ENCODE assay signal across 14 mouse cellular contexts in genomic region chr4:34241060-34241571, GRCm38 (mm10).
DNase-seq lines count a peak whose midpoint lies in the region; ATAC-seq lines count a peak whose summit lies in the region.
"Had no signal": no experiment of that assay in that cellular context is flagged by ENCODE, and none has a peak within 500 bp of the region (broad histone marks: within the 10 kb centered on the region; RNA-seq: fewer than 3 reads in every experiment).

No protein-coding gene starts in this region.

- no peaks in the 10 kb centered on the region for H3K27me3 ChIP-seq in embryonic facial prominence, embryonic 11.5 days (ENCODE audit: control insufficient read depth, insufficient read depth, low read length)
- H3K27me3 ChIP-seq in forebrain, embryonic 15.5 days, result no peaks in the 10 kb centered on the region
- H3K27me3 ChIP-seq in limb, embryonic 12.5 days, result no peaks in the 10 kb centered on the region; the same call in 1 of the 2 replicates
- H3K27me3 ChIP-seq: limb, embryonic 15.5 days had no signal

- WGBS in embryonic facial prominence, embryonic 11.5 days, result 23% methylated on average over 7 of the region's 7 CpGs
- 13% methylated on average over 7 of the region's 7 CpGs for WGBS in forebrain, embryonic 15.5 days
- WGBS in limb, embryonic 12.5 days, result 21% methylated on average over 7 of the region's 7 CpGs

- H3K4me2 ChIP-seq in embryonic facial prominence, embryonic 11.5 days (ENCODE audit: low read depth, low read length), result no peak overlapping the region
- H3K4me2 ChIP-seq in forebrain, embryonic 15.5 days (replicated peaks), result peak overlapping the region; percentile 12; the same call in 1 of the 2 replicates
- peak overlapping the region; percentile 5; the same call in 1 of the 2 replicates for H3K4me2 ChIP-seq in limb, embryonic 12.5 days
- H3K4me2 ChIP-seq: limb, embryonic 15.5 days had no signal

- no peak overlapping the region for H3K4me3 ChIP-seq in embryonic facial prominence, embryonic 11.5 days (ENCODE audit: low read depth, low read length)
- H3K4me3 ChIP-seq in forebrain, embryonic 15.5 days, result no peak overlapping the region
- H3K4me3 ChIP-seq in limb, embryonic 12.5 days (replicated peaks), result no peak overlapping the region
- H3K4me3 ChIP-seq: erythroblast, embryonic 14.5 days; heart, adult 2 months; limb, embryonic 15.5 days had no signal

- no peaks in the 10 kb centered on the region for H3K36me3 ChIP-seq in embryonic facial prominence, embryonic 11.5 days (replicated peaks; ENCODE audit: control insufficient read depth, insufficient read depth, low read depth, low read length)
- H3K36me3 ChIP-seq in forebrain, embryonic 15.5 days, result no peaks in the 10 kb centered on the region
- no peaks in the 10 kb centered on the region for H3K36me3 ChIP-seq in limb, embryonic 12.5 days
- H3K36me3 ChIP-seq: limb, embryonic 15.5 days had no signal

- no peaks in the 10 kb centered on the region for H3K9me3 ChIP-seq in embryonic facial prominence, embryonic 11.5 days (replicated peaks; ENCODE audit: control insufficient read depth, low read length)
- H3K9me3 ChIP-seq in forebrain, embryonic 15.5 days, result 0 out of 2 replicates have a peak, but pooled peaks cover 3% of the 10 kb centered on the region
- no peaks in the 10 kb centered on the region for H3K9me3 ChIP-seq in limb, embryonic 12.5 days
- H3K9me3 ChIP-seq: limb, embryonic 15.5 days had no signal

- H3K9ac ChIP-seq in embryonic facial prominence, embryonic 11.5 days (replicated peaks; ENCODE audit: low read length), result no peak overlapping the region
- no peak overlapping the region for H3K9ac ChIP-seq in forebrain, embryonic 15.5 days (replicated peaks)
- no peak overlapping the region for H3K9ac ChIP-seq in limb, embryonic 12.5 days (replicated peaks)
- H3K9ac ChIP-seq: limb, embryonic 15.5 days had no signal

- peak; percentile 25 for DNase-seq in layer of hippocampus, adult 11-12 months (ENCODE audit: low spot score)
- DNase-seq in layer of hippocampus, postnatal 25 days (ENCODE audit: extremely low spot score in 1 of 2, low spot score in 1 of 2), result no peak
- DNase-seq in embryonic facial prominence, embryonic 11.5 days (ENCODE audit: low spot score), result peak; percentile 30
- DNase-seq in natural killer cell, adult 2 months (ENCODE audit: low spot score in 2 of 2), result no peak
- DNase-seq in kidney, postnatal 25 days, result no peak
- DNase-seq: cerebellum, adult 9-10 months; heart, adult 2 months; lung, postnatal 14 days; right cerebral cortex, postnatal 14 days had no signal

- no peak overlapping the region for H3K27ac ChIP-seq in embryonic facial prominence, embryonic 11.5 days (replicated peaks; ENCODE audit: low read depth, low read length)
- H3K27ac ChIP-seq in forebrain, embryonic 15.5 days (replicated peaks), result peak overlapping the region; percentile 1; the same call in 1 of the 2 replicates
- H3K27ac ChIP-seq in limb, embryonic 12.5 days, result no peak overlapping the region
- H3K27ac ChIP-seq: heart, adult 2 months; limb, embryonic 15.5 days had no signal

- no peaks in the 10 kb centered on the region; the same call in 1 of the 2 replicates for H3K4me1 ChIP-seq in embryonic facial prominence, embryonic 11.5 days (ENCODE audit: control insufficient read depth, insufficient read depth, low read length)
- peaks cover 13% of the 10 kb centered on the region for H3K4me1 ChIP-seq in forebrain, embryonic 15.5 days
- peaks cover 23% of the 10 kb centered on the region for H3K4me1 ChIP-seq in limb, embryonic 12.5 days (replicated peaks)

- peak; percentile 86 for ATAC-seq in embryonic facial prominence, embryonic 11.5 days (replicated peaks; ENCODE audit: insufficient number of reproducible peaks, low FRiP score, low TSS enrichment, low read depth)
- ATAC-seq in forebrain, embryonic 15.5 days (replicated peaks), result peak; percentile 86
- peak; percentile 52; the same call in 1 of the 2 replicates for ATAC-seq in limb, embryonic 12.5 days (ENCODE audit: insufficient number of reproducible peaks, insufficient read depth, low FRiP score, low TSS enrichment, low read depth)
- ATAC-seq in erythroid progenitor cell, adult 5-6 weeks (replicated peaks; ENCODE audit: low FRiP score, poor library complexity, severe bottlenecking), result no peak

Comparison
In these comparisons a context has a peak if more than half of its experiments do, and no peak if none do; other contexts are left out.
1. DNase-seq: peak in layer of hippocampus, adult 11-12 months (single experiment) and embryonic facial prominence, embryonic 11.5 days (single experiment); none in layer of hippocampus, postnatal 25 days (0 of 2), natural killer cell, adult 2 months (0 of 2) and kidney, postnatal 25 days (0 of 2).